Mouse (Mus musculus) limb, embryonic 11.5 days (tissue): ENCODE data around the gene Tiam1. TPM values are rescaled to one million over a fixed set of nuclear protein-coding genes. Genes with fewer than 3 reads are reported as not detected.

Experiments used
- ATAC-seq: fragments of 200-750 bp; cut with Nextera tagmentation; 2 replicates; pipeline ENCODE4 v1.8.0; 2017; ENCODE audit warnings: low read depth; ENCODE audit not compliant: insufficient number of reproducible peaks, low FRiP score, low TSS enrichment
- DNase-seq: peaks from one replicate; pipeline ENCODE4 v3.0.0-alpha.2; 2015; ENCODE audit warnings: low spot score
- H3K27ac ChIP-seq: fragments of 300-500 bp; sonication (generic); replicated peaks from 2 replicates; pipeline ENCODE4 v1.5.1; 2014; ENCODE audit warnings: low read depth, mild to moderate bottlenecking, low read length
- H3K27me3 ChIP-seq: fragments of 300-500 bp; sonication (generic); 2 replicates; pipeline ENCODE4 v1.6.1; 2014; ENCODE audit warnings: mild to moderate bottlenecking, low read length, mixed read lengths; ENCODE audit not compliant: control insufficient read depth, insufficient read depth
- H3K36me3 ChIP-seq: fragments of 300-500 bp; sonication (generic); 2 replicates; pipeline ENCODE4 v1.6.1; 2014; ENCODE audit warnings: mild to moderate bottlenecking, low read length, moderate library complexity, mixed read lengths; ENCODE audit not compliant: control insufficient read depth, insufficient read depth
- H3K4me1 ChIP-seq: fragments of 300-500 bp; sonication (generic); 2 replicates; pipeline ENCODE4 v1.6.1; 2014; ENCODE audit warnings: low read length, mixed read lengths; ENCODE audit not compliant: control insufficient read depth, insufficient read depth
- H3K4me2 ChIP-seq: fragments of 300-500 bp; sonication (generic); 2 replicates; pipeline ENCODE4 v1.6.1; 2014; ENCODE audit warnings: low read depth, mild to moderate bottlenecking, moderate library complexity; ENCODE audit not compliant: severe bottlenecking
- H3K4me3 ChIP-seq: fragments of 300-500 bp; sonication (generic); 2 replicates; pipeline ENCODE4 v1.5.1; 2014; ENCODE audit warnings: low read depth, low read length
- H3K9ac ChIP-seq: fragments of 300-500 bp; sonication (generic); 2 replicates; pipeline ENCODE4 v1.6.1; 2014; ENCODE audit warnings: mild to moderate bottlenecking, low read length
- H3K9me3 ChIP-seq: fragments of 300-500 bp; sonication (generic); 2 replicates; pipeline ENCODE4 v1.6.1; 2016; ENCODE audit warnings: low read length; ENCODE audit not compliant: control insufficient read depth
- WGBS: fragments of 180-500 bp; shearing (Covaris S2); extraction: QIAGEN DNeasy Blood & Tissue Kit; methylation state at CpG from one replicate; pipeline ENCODE4 v1.1.7; 2014; 5-methylcytosine and 5-hydroxymethylcytosine counted together
- polyA plus RNA-seq: library from polyadenylated mRNA; unstranded; fragments of >200 nt; fragmentation: Nextera tagmentation; extraction: Ambion mirVana; gene quantifications from 2 replicates; pipeline ENCODE4 v1.2.1, GENCODE M21; 2014

The Tiam1 gene
- polyA plus RNA-seq, 1 experiment from 2014 or later: 53.3 TPM

GRCm38 (mm10) chr16:90178404-90178803, 34.8 kb upstream of the Tiam1 start:
- Histone ChIP-seq H3K4me3 (no peak overlapping the region), H3K4me1 (no peaks in the 10 kb centered on the region), H3K27ac (no peak overlapping the region), H3K9ac (no peak overlapping the region), H3K4me2 (no peak overlapping the region), H3K27me3 (no peaks in the 10 kb centered on the region), H3K36me3 (no peaks in the 10 kb centered on the region), H3K9me3 (no peaks in the 10 kb centered on the region)
- WGBS: 93% methylated on average over 3 of the region's 3 CpGs
- ATAC-seq (no peak), DNase-seq (no peak)

- no peaks in the 10 kb centered on the region for H3K9me3 ChIP-seq
- 85% methylated on average over 8 of the region's 8 CpGs for WGBS
- ATAC-seq: no peak
- no peak overlapping the region for H3K4me2 ChIP-seq
- no peak for DNase-seq
- no peaks in the 10 kb centered on the region for H3K27me3 ChIP-seq
- no peak overlapping the region for H3K4me3 ChIP-seq
- H3K4me1 ChIP-seq: no peaks in the 10 kb centered on the region
- H3K36me3 ChIP-seq: no peaks in the 10 kb centered on the region
- no peak overlapping the region for H3K9ac ChIP-seq
- H3K27ac ChIP-seq: no peak overlapping the region
These were observed 33.9 kb upstream of the Tiam1 start for GRCm38 (mm10) chr16:90177425-90177824.

- DNase-seq (no peak), ATAC-seq (no peak)
These were observed 32.9 kb upstream of the Tiam1 start for GRCm38 (mm10) chr16:90176472-90176871.

GRCm38 (mm10) chr16:90171416-90171815, 27.8 kb upstream of the Tiam1 start:
- H3K4me3 ChIP-seq: no peak overlapping the region
- H3K9me3 ChIP-seq: no peaks in the 10 kb centered on the region
- H3K4me1 ChIP-seq: no peaks in the 10 kb centered on the region
- H3K27ac ChIP-seq: no peak overlapping the region
- no peak for ATAC-seq
- H3K4me2 ChIP-seq: no peak overlapping the region
- no peaks in the 10 kb centered on the region for H3K36me3 ChIP-seq
- no peak for DNase-seq
- no peaks in the 10 kb centered on the region for H3K27me3 ChIP-seq
- H3K9ac ChIP-seq: no peak overlapping the region
- 55% methylated on average over 8 of the region's 8 CpGs for WGBS

More at GRCm38 (mm10) chr16:90176472-90176871, 32.9 kb upstream of the Tiam1 start:
- no peak overlapping the region for H3K4me3 ChIP-seq
- H3K9me3 ChIP-seq: no peaks in the 10 kb centered on the region
- no peaks in the 10 kb centered on the region for H3K36me3 ChIP-seq
- H3K4me2 ChIP-seq: no peak overlapping the region
- WGBS: 66% methylated on average over 10 of the region's 10 CpGs
- H3K9ac ChIP-seq: no peak overlapping the region
- no peaks in the 10 kb centered on the region for H3K4me1 ChIP-seq
- no peak overlapping the region for H3K27ac ChIP-seq
- H3K27me3 ChIP-seq: no peaks in the 10 kb centered on the region

- no peaks in the 10 kb centered on the region for H3K36me3 ChIP-seq
- no peaks in the 10 kb centered on the region for H3K4me1 ChIP-seq
- H3K27ac ChIP-seq: no peak overlapping the region
- ATAC-seq (no peak), DNase-seq (no peak)
- H3K9ac ChIP-seq: no peak overlapping the region
- no peaks in the 10 kb centered on the region for H3K9me3 ChIP-seq
- no peak overlapping the region for H3K4me2 ChIP-seq
- WGBS: 91% methylated on average over 1 of the region's 1 CpGs
- no peaks in the 10 kb centered on the region for H3K27me3 ChIP-seq
- no peak overlapping the region for H3K4me3 ChIP-seq
These were observed 27.1 kb upstream of the Tiam1 start for GRCm38 (mm10) chr16:90170676-90171075.

GRCm38 (mm10) chr16:90169863-90170630, 26.5 kb upstream of the Tiam1 start:
- no peak overlapping the region for H3K4me3 ChIP-seq
- ATAC-seq (no peak), DNase-seq (no peak)
- H3K27ac ChIP-seq: no peak overlapping the region
- H3K4me1 ChIP-seq: no peaks in the 10 kb centered on the region
- H3K27me3 ChIP-seq: no peaks in the 10 kb centered on the region
- H3K4me2 ChIP-seq: no peak overlapping the region
- no peaks in the 10 kb centered on the region for H3K9me3 ChIP-seq
- no peak overlapping the region for H3K9ac ChIP-seq
- H3K36me3 ChIP-seq: no peaks in the 10 kb centered on the region
- WGBS: 75% methylated on average over 13 of the region's 13 CpGs

- Histone ChIP-seq H3K4me3 (no peak overlapping the region), H3K27ac (no peak overlapping the region), H3K9ac (no peak overlapping the region), H3K36me3 (no peaks in the 10 kb centered on the region), H3K9me3 (no peaks in the 10 kb centered on the region), H3K4me1 (no peaks in the 10 kb centered on the region), H3K4me2 (no peak overlapping the region), H3K27me3 (no peaks in the 10 kb centered on the region)
- ATAC-seq (no peak), DNase-seq (peak; percentile 89)
- 31% methylated on average over 10 of the region's 10 CpGs for WGBS
These were observed 24.1 kb upstream of the Tiam1 start for GRCm38 (mm10) chr16:90167646-90168045.

- Histone ChIP-seq H3K4me1 (no peaks in the 10 kb centered on the region), H3K9ac (no peak overlapping the region), H3K4me3 (no peak overlapping the region), H3K27ac (no peak overlapping the region), H3K36me3 (no peaks in the 10 kb centered on the region), H3K4me2 (no peak overlapping the region), H3K27me3 (no peaks in the 10 kb centered on the region), H3K9me3 (no peaks in the 10 kb centered on the region)
- ATAC-seq (no peak), DNase-seq (no peak)
- 73% methylated on average over 2 of the region's 2 CpGs for WGBS
These were observed 21.9 kb upstream of the Tiam1 start for GRCm38 (mm10) chr16:90165435-90165834.

- DNase-seq (no peak), ATAC-seq (no peak)
- no peak overlapping the region for H3K4me3 ChIP-seq
- H3K27me3 ChIP-seq: no peaks in the 10 kb centered on the region
- no peak overlapping the region for H3K27ac ChIP-seq
- no peaks in the 10 kb centered on the region for H3K4me1 ChIP-seq
- WGBS: 90% methylated on average over 11 of the region's 11 CpGs
- no peak overlapping the region for H3K9ac ChIP-seq
- H3K4me2 ChIP-seq: no peak overlapping the region
- H3K9me3 ChIP-seq: no peaks in the 10 kb centered on the region
- H3K36me3 ChIP-seq: no peaks in the 10 kb centered on the region
These were observed 21.4 kb upstream of the Tiam1 start for GRCm38 (mm10) chr16:90164942-90165341.
